Mouse (Mus musculus): ENCODE measurements at regions not wholly inside any gene's neighbourhood (a gene's known extent, or its start where the extent isn't known, plus 50 kb on each side); places are given as distances from the start of the nearest gene placed in this dataset.
"Not testable (repeated sequence)": the region's sequence is repeated elsewhere in the genome, so short reads cannot be mapped to it uniquely, and the experiment has no call there.

- no peak for DNase-seq (ENCODE audit: low read depth, low spot score)
These were observed 198.2 kb upstream of the Six2 start for GRCm38 (mm10) chr17:85886237-85886636.

GRCm38 (mm10) chr17:85881636-85882170 is 193.6 kb upstream of the Six2 start:
- DNase-seq (ENCODE audit: low read depth, low spot score), result no peak

GRCm38 (mm10) chr17:85881046-85881445 is 193.0 kb upstream of the Six2 start:
- no peak for DNase-seq (ENCODE audit: low read depth, low spot score)

- DNase-seq (ENCODE audit: low read depth, low spot score), result peak; percentile 60
These were observed 189.4 kb upstream of the Six2 start for GRCm38 (mm10) chr17:85877426-85877825.

- DNase-seq (ENCODE audit: low read depth, low spot score), result peak; percentile 8
These were observed 188.8 kb upstream of the Six2 start for GRCm38 (mm10) chr17:85876853-85877252.

- peak; percentile 46 for DNase-seq (ENCODE audit: low read depth, low spot score)
These were observed 185.9 kb upstream of the Six2 start for GRCm38 (mm10) chr17:85873853-85874586.

GRCm38 (mm10) chr17:85872903-85873413 is 184.9 kb upstream of the Six2 start:
- no peak for DNase-seq (ENCODE audit: low read depth, low spot score)

- DNase-seq (ENCODE audit: low read depth, low spot score), result no peak
These were observed 182.3 kb upstream of the Six2 start for GRCm38 (mm10) chr17:85870406-85870805.

- DNase-seq (ENCODE audit: low read depth, low spot score), result no peak
These were observed 181.1 kb upstream of the Six2 start for GRCm38 (mm10) chr17:85869179-85869578.

GRCm38 (mm10) chr17:85867945-85868616 is 180.0 kb upstream of the Six2 start:
- DNase-seq (ENCODE audit: low read depth, low spot score), result peak; percentile 9

- DNase-seq (ENCODE audit: low read depth, low spot score), result no peak
These were observed 178.5 kb upstream of the Six2 start for GRCm38 (mm10) chr17:85866581-85866980.

GRCm38 (mm10) chr17:85865940-85866339 is 177.9 kb upstream of the Six2 start:
- DNase-seq (ENCODE audit: low read depth, low spot score), result no peak

- DNase-seq (ENCODE audit: low read depth, low spot score), result no peak
These were observed 173.3 kb upstream of the Six2 start for GRCm38 (mm10) chr17:85861328-85861727.

GRCm38 (mm10) chr17:85860797-85861196 is 172.7 kb upstream of the Six2 start:
- no peak for DNase-seq (ENCODE audit: low read depth, low spot score)

GRCm38 (mm10) chr17:85859926-85860707 is 172.0 kb upstream of the Six2 start:
- DNase-seq (ENCODE audit: low read depth, low spot score), result no peak

- DNase-seq (ENCODE audit: low read depth, low spot score), result peak; percentile 18
These were observed 170.4 kb upstream of the Six2 start for GRCm38 (mm10) chr17:85858516-85858915.

- no peak for DNase-seq (ENCODE audit: low read depth, low spot score)
These were observed 169.8 kb upstream of the Six2 start for GRCm38 (mm10) chr17:85857705-85858472.

- DNase-seq (ENCODE audit: low read depth, low spot score), result not testable (repeated sequence)
These were observed 168.8 kb upstream of the Six2 start for GRCm38 (mm10) chr17:85856894-85857293.

- DNase-seq (ENCODE audit: low read depth, low spot score), result no peak
These were observed 165.1 kb upstream of the Six2 start for GRCm38 (mm10) chr17:85853156-85853555.

GRCm38 (mm10) chr17:85848526-85848925 is 160.5 kb upstream of the Six2 start:
- DNase-seq (ENCODE audit: low read depth, low spot score), result no peak

- no peak for DNase-seq (ENCODE audit: low read depth, low spot score)
These were observed 159.7 kb upstream of the Six2 start for GRCm38 (mm10) chr17:85847756-85848155.

Data from R1 (cell line).